Mouse (Mus musculus): ENCODE measurements around the gene Tmem236.

DNA sequence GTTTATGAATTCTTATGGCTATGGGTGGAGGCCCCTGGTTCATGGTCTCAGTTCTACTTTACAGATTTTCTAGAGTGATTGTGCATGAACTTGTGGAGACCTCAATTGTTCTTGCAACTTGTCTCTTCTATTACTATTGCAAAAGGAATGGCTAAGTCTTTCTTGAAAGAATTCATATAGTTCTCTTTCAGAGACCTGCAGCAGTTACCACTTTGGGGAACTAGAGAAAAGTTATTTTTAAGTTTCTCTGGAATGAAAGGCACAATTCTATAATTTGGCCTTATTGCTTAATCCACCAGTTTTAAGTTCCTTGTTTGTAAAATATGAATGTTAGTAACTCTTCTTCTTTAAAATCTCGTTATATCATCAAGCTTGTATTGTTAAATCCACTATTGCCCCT is 87.8 kb downstream of the Tmem236 start:
- TF ChIP-seq CTCF (IDR thresholded peaks at IDR 0.05; ENCODE audit: insufficient read depth, low read depth, low read length), result no peak
- no peak for TF ChIP-seq POLR2A (IDR thresholded peaks at IDR 0.05; ENCODE audit: insufficient read depth, low read depth, low read length)
